Mouse (Mus musculus): ENCODE data around the gene Entpd8. TPM values are rescaled to one million over a fixed set of nuclear protein-coding genes. Genes with fewer than 3 reads are reported as not detected.

The Entpd8 gene
- polyA plus RNA-seq, 1 experiment from 2014 or later, result not detected

GRCm38 (mm10) chr2:25065537-25065936, 14.6 kb upstream of the Entpd8 start:
- no peak overlapping the region for H3K4me2 ChIP-seq
- H3K27ac ChIP-seq, result no peak overlapping the region
- H3K4me3 ChIP-seq, result no peak overlapping the region
- no peaks in the 10 kb centered on the region for H3K9me3 ChIP-seq
- H3K9ac ChIP-seq, result no peak overlapping the region
- no peaks in the 10 kb centered on the region for H3K4me1 ChIP-seq
- ATAC-seq (replicated peaks), result no peak
- H3K27me3 ChIP-seq (replicated peaks), result no peaks in the 10 kb centered on the region
- H3K36me3 ChIP-seq (replicated peaks), result peaks cover under 1% of the 10 kb centered on the region; the same call in 1 of the 2 replicates

DNA sequence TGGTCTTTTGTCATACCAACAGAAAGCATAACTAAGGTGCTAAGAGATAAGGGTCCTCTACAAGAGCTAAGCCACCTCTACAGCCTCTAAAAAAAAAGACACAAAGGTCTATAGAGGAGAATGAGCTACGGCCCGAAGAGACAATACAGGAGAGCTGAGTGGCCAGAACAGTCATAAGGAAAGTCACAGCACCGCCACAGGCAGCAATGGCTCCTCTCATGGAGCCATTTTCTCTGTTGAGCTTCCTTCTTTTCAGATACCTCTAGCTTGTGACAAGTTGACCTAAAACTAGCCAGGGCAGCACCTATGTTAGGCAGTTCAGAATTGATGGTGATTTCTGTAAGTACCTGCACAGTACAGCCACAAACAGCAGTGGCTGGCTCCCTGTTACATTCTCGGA, 13.6 kb upstream of the Entpd8 start:
- no peaks in the 10 kb centered on the region for H3K4me1 ChIP-seq
- no peak overlapping the region for H3K27ac ChIP-seq
- WGBS, result 85% methylated on average over 4 of the region's 4 CpGs
- no peaks in the 10 kb centered on the region for H3K36me3 ChIP-seq (replicated peaks)
- no peak overlapping the region for H3K4me2 ChIP-seq
- no peak for ATAC-seq (replicated peaks)
- no peaks in the 10 kb centered on the region for H3K27me3 ChIP-seq (replicated peaks)
- no peaks in the 10 kb centered on the region for H3K9me3 ChIP-seq
- no peak overlapping the region for H3K9ac ChIP-seq
- H3K4me3 ChIP-seq, result no peak overlapping the region

GRCm38 (mm10) chr2:25069537-25069936, 10.6 kb upstream of the Entpd8 start:
- Histone ChIP-seq H3K36me3 (replicated peaks) (no peaks in the 10 kb centered on the region), H3K9ac (no peak overlapping the region), H3K27me3 (replicated peaks) (no peaks in the 10 kb centered on the region), H3K4me2 (no peak overlapping the region), H3K4me3 (no peak overlapping the region), H3K27ac (no peak overlapping the region), H3K4me1 (no peaks in the 10 kb centered on the region), H3K9me3 (no peaks in the 10 kb centered on the region)
- ATAC-seq (replicated peaks), result no peak
- WGBS, result 73% methylated on average over 4 of the region's 4 CpGs

DNA sequence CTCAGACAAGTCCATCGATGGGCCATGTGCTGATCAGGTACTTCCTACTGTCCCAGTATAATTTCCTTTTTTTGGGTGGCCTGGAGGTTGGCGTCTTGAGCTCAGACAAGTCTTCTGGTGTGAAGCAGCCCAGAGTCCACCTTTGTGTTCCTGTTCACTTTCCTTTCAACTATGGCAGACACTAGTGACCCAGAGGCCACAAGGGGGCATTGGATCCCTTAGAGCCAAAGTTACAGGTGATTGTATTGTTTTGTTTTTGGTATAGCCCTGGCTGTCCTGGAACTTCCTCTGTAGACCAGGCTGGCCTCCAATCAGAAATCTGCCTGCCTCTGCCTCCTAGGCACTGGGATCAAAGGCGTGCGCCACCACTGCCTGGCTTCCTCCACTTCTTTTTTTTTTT, 7.7 kb upstream of the Entpd8 start:
- ATAC-seq (replicated peaks), result no peak
- Histone ChIP-seq H3K4me2 (no peak overlapping the region), H3K9me3 (no peaks in the 10 kb centered on the region), H3K36me3 (replicated peaks) (no peaks in the 10 kb centered on the region), H3K27me3 (replicated peaks) (no peaks in the 10 kb centered on the region), H3K9ac (no peak overlapping the region), H3K4me3 (no peak overlapping the region), H3K4me1 (no peaks in the 10 kb centered on the region), H3K27ac (no peak overlapping the region)
- WGBS, result 94% methylated on average over 4 of the region's 4 CpGs

GRCm38 (mm10) chr2:25075506-25075905, 4.6 kb upstream of the Entpd8 start:
- Histone ChIP-seq H3K36me3 (replicated peaks) (no peaks in the 10 kb centered on the region), H3K27me3 (replicated peaks) (no peaks in the 10 kb centered on the region)
- 64% methylated on average over 4 of the region's 4 CpGs for WGBS

GRCm38 (mm10) chr2:25078967-25079366, 1.1 kb upstream of the Entpd8 start:
- Histone ChIP-seq H3K27ac (no peak overlapping the region), H3K9me3 (no peaks in the 10 kb centered on the region), H3K4me1 (no peaks in the 10 kb centered on the region), H3K27me3 (replicated peaks) (no peaks in the 10 kb centered on the region), H3K4me2 (no peak overlapping the region), H3K4me3 (no peak overlapping the region), H3K9ac (no peak overlapping the region), H3K36me3 (replicated peaks) (no peaks in the 10 kb centered on the region)
- no peak for ATAC-seq (replicated peaks)
- 86% methylated on average over 1 of the region's 1 CpGs for WGBS

More at GRCm38 (mm10) chr2:25075506-25075905, 4.6 kb upstream of the Entpd8 start:
- H3K4me1 ChIP-seq, result no peaks in the 10 kb centered on the region
- no peak overlapping the region for H3K4me2 ChIP-seq
- no peak overlapping the region for H3K27ac ChIP-seq
- H3K4me3 ChIP-seq, result no peak overlapping the region
- H3K9me3 ChIP-seq, result no peaks in the 10 kb centered on the region
- H3K9ac ChIP-seq, result no peak overlapping the region
- ATAC-seq (replicated peaks), result no peak

GRCm38 (mm10) chr2:25083697-25084096, 3.6 kb downstream of the Entpd8 start:
- Histone ChIP-seq H3K27ac (no peak overlapping the region), H3K27me3 (replicated peaks) (no peaks in the 10 kb centered on the region), H3K4me1 (no peaks in the 10 kb centered on the region), H3K4me2 (no peak overlapping the region), H3K9ac (no peak overlapping the region), H3K9me3 (no peaks in the 10 kb centered on the region), H3K36me3 (replicated peaks) (no peaks in the 10 kb centered on the region), H3K4me3 (no peak overlapping the region)
- whole genome bisulfite sequencing, result 82% methylated on average over 4 of the region's 4 CpGs
- no peak for ATAC-seq (replicated peaks)

DNA sequence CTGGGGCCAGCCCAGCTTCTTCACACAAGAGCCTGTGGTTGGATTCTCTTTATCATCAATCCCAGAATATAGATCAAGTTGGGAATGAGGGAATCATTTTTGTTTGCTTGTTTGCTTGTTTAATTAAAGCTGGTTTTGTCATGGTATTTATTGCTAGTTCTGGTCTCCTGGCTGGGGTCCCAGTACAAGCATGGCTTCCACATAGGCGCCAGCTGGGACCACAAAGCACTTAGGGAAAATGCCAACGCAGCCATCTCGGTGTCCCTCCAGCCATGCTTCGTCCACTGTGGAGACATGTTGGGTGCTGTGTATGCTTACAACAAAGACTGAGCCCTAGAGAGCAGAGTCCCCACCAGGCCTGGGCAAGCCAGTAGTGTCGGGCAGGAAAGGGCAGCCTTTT, 5.5 kb downstream of the Entpd8 start:
- no peak for ATAC-seq (replicated peaks)
- H3K27me3 ChIP-seq (replicated peaks), result no peaks in the 10 kb centered on the region
- no peak overlapping the region for H3K9ac ChIP-seq
- H3K4me1 ChIP-seq, result no peaks in the 10 kb centered on the region
- H3K9me3 ChIP-seq, result no peaks in the 10 kb centered on the region
- no peaks in the 10 kb centered on the region for H3K36me3 ChIP-seq (replicated peaks)
- no peak overlapping the region for H3K4me2 ChIP-seq
- WGBS, result 84% methylated on average over 5 of the region's 5 CpGs
- no peak overlapping the region for H3K27ac ChIP-seq
- no peak overlapping the region for H3K4me3 ChIP-seq

DNA sequence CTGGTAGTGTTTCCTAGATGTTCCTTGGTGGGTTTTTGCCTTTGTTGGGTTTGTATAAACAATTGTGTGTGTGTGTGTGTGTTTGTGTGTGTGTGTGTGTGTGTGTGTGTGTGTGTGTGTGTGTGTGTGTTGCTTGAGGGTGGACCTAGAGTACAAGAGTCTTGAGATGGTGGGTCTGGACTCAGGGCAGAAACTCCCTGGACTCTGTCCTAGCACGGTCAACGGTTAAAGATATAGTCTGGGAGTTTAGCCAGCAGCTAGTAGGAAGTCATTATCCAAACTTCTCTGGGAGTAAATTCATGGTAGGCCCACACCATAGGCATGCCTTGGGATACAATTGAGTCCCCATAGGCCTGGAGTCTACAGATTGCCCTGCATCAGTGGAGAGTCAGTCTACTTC, 7.7 kb downstream of the Entpd8 start:
- Histone ChIP-seq H3K9me3 (no peaks in the 10 kb centered on the region), H3K4me3 (no peak overlapping the region), H3K36me3 (replicated peaks) (no peaks in the 10 kb centered on the region), H3K4me1 (no peaks in the 10 kb centered on the region), H3K27me3 (replicated peaks) (peaks cover 3% of the 10 kb centered on the region; the same call in 1 of the 2 replicates), H3K9ac (no peak overlapping the region), H3K4me2 (no peak overlapping the region), H3K27ac (no peak overlapping the region)
- 97% methylated on average over 2 of the region's 2 CpGs for WGBS
- no peak for ATAC-seq (replicated peaks)

- H3K27ac ChIP-seq, result no peak overlapping the region
- H3K4me2 ChIP-seq, result no peak overlapping the region
- no peaks in the 10 kb centered on the region for H3K36me3 ChIP-seq (replicated peaks)
- no peak for ATAC-seq (replicated peaks)
- H3K4me1 ChIP-seq, result no peaks in the 10 kb centered on the region
- 84% methylated on average over 3 of the region's 3 CpGs for WGBS
- H3K9me3 ChIP-seq, result no peaks in the 10 kb centered on the region
- no peak overlapping the region for H3K4me3 ChIP-seq
- peaks cover 3% of the 10 kb centered on the region; the same call in 1 of the 2 replicates for H3K27me3 ChIP-seq (replicated peaks)
- no peak overlapping the region for H3K9ac ChIP-seq
Observed at GRCm38 (mm10) chr2:25088636-25089035, 8.5 kb downstream of the Entpd8 start.

DNA sequence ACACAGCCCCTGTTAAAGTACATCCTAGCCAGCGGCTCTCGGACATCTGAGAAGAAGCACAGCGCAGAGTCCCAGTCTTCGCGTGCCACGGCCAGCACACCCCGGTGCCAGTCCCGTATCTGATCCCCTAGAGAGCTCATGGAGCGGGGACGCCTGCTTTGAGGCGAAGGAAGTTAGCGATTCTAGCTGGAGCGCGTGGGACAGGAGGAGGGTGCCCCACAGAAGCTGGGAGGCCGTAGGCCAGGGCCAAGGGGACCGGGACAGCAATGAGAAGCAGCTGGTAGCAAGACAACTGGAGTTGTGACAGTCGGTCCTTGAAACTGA, 14.6 kb downstream of the Entpd8 start:
- no peak overlapping the region for H3K27ac ChIP-seq
- WGBS, result 46% methylated on average over 17 of the region's 17 CpGs

GRCm38 (mm10) chr2:25095109-25095850, 15.2 kb downstream of the Entpd8 start, which contains the start of gene Noxa1:
TSS of gene Noxa1 (minus strand) at chr2:25095149.
- Histone ChIP-seq H3K27ac (no peak within 1 kb of the TSS), H3K9me3 (no peaks in the 10 kb centered on the region), H3K9ac (no peak within 1 kb of the TSS), H3K4me2 (no peak within 1 kb of the TSS), H3K36me3 (replicated peaks) (no peaks in the 10 kb centered on the region), H3K4me3 (no peak within 1 kb of the TSS), H3K27me3 (replicated peaks) (peaks cover 8% of the 10 kb centered on the region; the same call in 1 of the 2 replicates), H3K4me1 (0 out of 2 replicates have a peak, but pooled peaks cover 6% of the 10 kb centered on the region)
- 54% methylated on average over 28 of the region's 28 CpGs for WGBS
- ATAC-seq (replicated peaks), result no peak

More for the DNA sequence above, 14.6 kb downstream of the Entpd8 start:
- no peaks in the 10 kb centered on the region for H3K9me3 ChIP-seq
- peaks cover 8% of the 10 kb centered on the region; the same call in 1 of the 2 replicates for H3K27me3 ChIP-seq (replicated peaks)
- 0 out of 2 replicates have a peak, but pooled peaks cover 6% of the 10 kb centered on the region for H3K4me1 ChIP-seq
- no peak overlapping the region for H3K9ac ChIP-seq
- no peak overlapping the region for H3K4me2 ChIP-seq
- no peaks in the 10 kb centered on the region for H3K36me3 ChIP-seq (replicated peaks)
- no peak for ATAC-seq (replicated peaks)
- H3K4me3 ChIP-seq, result no peak overlapping the region

- Histone ChIP-seq H3K9me3 (no peaks in the 10 kb centered on the region), H3K27ac (no peak overlapping the region), H3K4me2 (no peak overlapping the region), H3K27me3 (replicated peaks) (peaks cover 6% of the 10 kb centered on the region; the same call in 1 of the 2 replicates), H3K4me3 (no peak overlapping the region), H3K4me1 (0 out of 2 replicates have a peak, but pooled peaks cover 6% of the 10 kb centered on the region), H3K9ac (no peak overlapping the region), H3K36me3 (replicated peaks) (no peaks in the 10 kb centered on the region)
- no peak for ATAC-seq (replicated peaks)
- 85% methylated on average over 3 of the region's 3 CpGs for WGBS
Observed at GRCm38 (mm10) chr2:25098005-25098615, 18.0 kb downstream of the Entpd8 start.

All from midbrain, embryonic 15.5 days (tissue).